Mouse (Mus musculus): ENCODE results near the gene Ptpdc1. TPM values are rescaled to one million over a fixed set of nuclear protein-coding genes. Genes with fewer than 3 reads are reported as not detected.

Ptpdc1 gene
- 14.5 and 15.0 TPM in 2 replicates for polyA plus RNA-seq (2012; rRNA removed)

GRCm38 (mm10) chr13:48625433-48626184, at the start of gene Ptpdc1:
Ptpdc1 (minus strand) TSS chr13:48625664.

GRCm38 (mm10) chr13:48662431-48663143, 37.1 kb upstream of the Ptpdc1 start, which contains the start of gene Barx1:
Barx1 (plus strand) TSS chr13:48662998.

Other genes with a start within 250 kb of the Ptpdc1 start
- 12.6 and 13.4 TPM in 2 replicates for gene Zfp169, start 112.2 kb downstream of the Ptpdc1 start, polyA plus RNA-seq (2012; rRNA removed)
- 1.4 and 1.8 TPM in 2 replicates for gene A830005F24Rik, start 112.1 kb downstream of the Ptpdc1 start, polyA plus RNA-seq (2012; rRNA removed)
- gene Barx1, start 37.3 kb upstream of the Ptpdc1 start, polyA plus RNA-seq (2012; rRNA removed) = 0.10 and 0.94 TPM in 2 replicates
- gene Phf2, start 245.5 kb upstream of the Ptpdc1 start, polyA plus RNA-seq (2012; rRNA removed) = 17.8 and 22.5 TPM in 2 replicates